Mouse (Mus musculus): ENCODE measurements around the gene Ercc1. TPM values are rescaled to one million over a fixed set of nuclear protein-coding genes. Genes with fewer than 3 reads are reported as not detected.

Gene Ercc1
- polyA plus RNA-seq (2016; fragmentation: Nextera tagmentation; extraction: Ambion mirVana): 89.7 and 100 TPM in 2 replicates

DNA sequence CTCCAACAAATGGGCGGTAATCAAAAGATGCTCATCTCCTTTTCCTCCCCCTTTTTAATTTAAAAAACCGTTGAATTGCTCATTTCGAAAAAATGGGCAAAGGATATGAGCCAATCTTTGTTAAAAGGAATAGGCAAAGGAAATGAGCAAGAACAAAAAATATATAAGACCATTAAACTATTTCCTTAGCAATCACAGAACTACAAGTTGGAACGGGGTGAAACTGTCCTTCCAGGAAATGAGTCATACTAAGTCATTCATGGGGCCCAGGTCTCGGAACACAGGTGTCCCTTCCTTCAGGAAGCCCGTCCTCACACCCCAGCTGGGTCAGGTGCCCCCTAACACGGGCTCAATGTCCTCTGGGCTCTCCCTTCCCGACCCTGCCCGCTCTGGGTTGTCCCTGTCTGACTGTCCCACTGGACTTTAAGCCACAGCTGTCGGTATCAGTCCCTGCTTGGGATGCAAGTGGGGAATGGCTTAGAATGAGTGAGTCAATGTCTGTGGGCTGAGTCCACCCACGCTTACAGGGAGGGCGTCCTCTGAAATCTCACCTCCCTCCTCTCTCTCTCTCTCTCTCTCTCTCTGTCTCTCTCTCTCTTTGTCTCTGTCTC is at the start of gene Ercc1:
Gene Ercc1, plus strand, starts transcription at position 542 of the 611 bp plus-strand sequence.
- Histone ChIP-seq H3K27me3 (peaks cover 20% of the 10 kb centered on the region), H3K4me3 (replicated peaks) (peak within 1 kb of the TSS; percentile 63), H3K9me3 (no peaks in the 10 kb centered on the region), H3K9ac (peak within 1 kb of the TSS; percentile 71), H3K27ac (peak within 1 kb of the TSS; percentile 83), H3K4me1 (peaks cover 32% of the 10 kb centered on the region), H3K36me3 (replicated peaks) (peaks cover 14% of the 10 kb centered on the region), H3K4me2 (peak within 1 kb of the TSS; percentile 72)
- peak; percentile 0; the same call in 1 of the 2 replicates for ATAC-seq (ENCODE audit: low FRiP score)
- WGBS: 29% methylated on average over 12 of the region's 12 CpGs

DNA sequence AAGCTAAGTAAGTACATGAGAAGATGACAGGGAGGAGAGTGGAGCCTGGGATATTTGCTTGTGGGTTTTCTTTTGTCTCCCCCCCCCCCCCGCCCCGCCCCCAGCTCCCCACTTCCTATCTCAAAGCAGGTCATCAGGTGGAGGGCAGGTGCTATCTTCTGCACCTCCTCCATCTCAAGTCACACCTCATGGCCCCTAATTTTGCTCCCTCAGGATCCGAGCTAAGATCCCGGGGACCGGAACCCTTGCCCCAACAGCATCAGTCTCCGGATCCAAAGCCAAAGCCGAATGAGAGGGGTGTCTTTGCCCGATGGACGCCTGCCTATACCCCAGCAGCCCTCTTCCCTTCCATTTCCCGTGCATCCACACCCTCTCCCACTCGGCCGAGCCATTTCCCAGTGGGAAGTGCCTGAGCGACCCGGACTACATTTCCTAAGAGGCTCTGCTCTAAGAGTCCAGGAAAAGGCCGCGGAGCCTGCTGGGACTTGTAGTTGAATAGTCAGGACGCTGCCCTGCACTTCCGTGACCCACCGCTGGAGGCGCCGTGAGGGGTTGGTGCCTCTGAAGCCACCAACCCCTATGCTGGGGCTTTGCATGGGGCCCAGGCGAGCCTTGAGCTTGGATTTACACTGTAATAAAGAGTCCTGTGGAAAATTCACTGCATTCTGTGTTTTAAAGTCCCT is 48.9 kb upstream of the Ercc1 start:
- no peaks in the 10 kb centered on the region for H3K9me3 ChIP-seq
- H3K27ac ChIP-seq: 0 out of 2 replicates have a peak overlapping the region, but pooled peaks have one; percentile 31
- peaks cover 16% of the 10 kb centered on the region for H3K4me1 ChIP-seq
- WGBS: 12% methylated on average over 22 of the region's 22 CpGs
- H3K27me3 ChIP-seq: no peaks in the 10 kb centered on the region
- H3K9ac ChIP-seq: 0 out of 2 replicates have a peak overlapping the region, but pooled peaks have one; percentile 9
- H3K4me2 ChIP-seq: peak overlapping the region; percentile 44
- peak; percentile 80 for ATAC-seq (ENCODE audit: low FRiP score)
- peak overlapping the region; percentile 16; the same call in 1 of the 2 replicates for H3K4me3 ChIP-seq (replicated peaks)
- peaks cover 19% of the 10 kb centered on the region for H3K36me3 ChIP-seq (replicated peaks)

DNA sequence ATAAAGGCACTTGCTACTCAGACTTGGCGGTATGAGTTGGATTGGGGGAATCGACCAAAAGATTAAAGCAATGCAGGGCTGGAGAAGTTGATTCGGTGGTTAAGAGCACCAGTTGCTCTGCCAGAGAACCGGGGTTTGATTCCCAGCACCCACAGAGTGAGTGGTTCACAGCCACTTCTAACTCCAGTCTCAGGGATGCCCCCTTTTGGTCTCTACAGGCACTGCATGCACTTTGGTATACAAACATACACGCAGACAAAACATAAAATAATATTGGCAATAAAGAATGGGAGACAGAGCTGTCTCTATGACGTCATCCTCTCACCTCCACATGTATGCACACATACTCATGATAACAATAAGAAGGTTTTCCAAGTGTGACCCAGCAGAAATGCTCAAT is 47.5 kb upstream of the Ercc1 start:
- no peak overlapping the region for H3K4me3 ChIP-seq (replicated peaks)
- no peaks in the 10 kb centered on the region for H3K9me3 ChIP-seq
- H3K9ac ChIP-seq: no peak overlapping the region
- H3K4me2 ChIP-seq: no peak overlapping the region
- peaks cover 19% of the 10 kb centered on the region for H3K36me3 ChIP-seq (replicated peaks)
- H3K27me3 ChIP-seq: peaks cover 7% of the 10 kb centered on the region
- WGBS: 90% methylated on average over 6 of the region's 6 CpGs
- ATAC-seq (ENCODE audit: low FRiP score): no peak
- no peak overlapping the region for H3K27ac ChIP-seq
- H3K4me1 ChIP-seq: peaks cover 13% of the 10 kb centered on the region

DNA sequence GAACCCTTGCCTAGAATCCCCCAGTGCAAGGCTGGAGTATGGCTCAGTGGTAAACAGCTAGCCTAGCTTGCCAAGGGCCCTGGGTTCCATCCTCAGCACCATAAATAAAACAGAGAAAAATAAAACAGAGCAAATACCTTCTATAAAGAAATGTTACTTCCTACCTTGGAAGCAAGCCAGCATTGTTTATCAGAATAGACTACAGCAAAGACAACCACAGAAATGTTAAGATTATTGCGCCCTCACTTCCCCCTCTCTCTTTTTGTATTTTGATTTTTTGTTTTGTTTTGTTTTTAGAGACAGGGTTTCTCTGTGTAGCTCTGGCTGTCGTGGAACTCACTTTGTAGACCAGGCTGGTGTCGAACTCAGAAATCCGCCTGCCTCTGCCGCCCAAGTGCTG is 46.8 kb upstream of the Ercc1 start:
- 94% methylated on average over 5 of the region's 5 CpGs for WGBS
- H3K27me3 ChIP-seq: peaks cover 14% of the 10 kb centered on the region
- peaks cover 15% of the 10 kb centered on the region for H3K4me1 ChIP-seq
- H3K4me2 ChIP-seq: no peak overlapping the region
- ATAC-seq (ENCODE audit: low FRiP score): no peak
- H3K9ac ChIP-seq: no peak overlapping the region
- no peak overlapping the region for H3K27ac ChIP-seq
- no peak overlapping the region for H3K4me3 ChIP-seq (replicated peaks)
- H3K36me3 ChIP-seq (replicated peaks): peaks cover 19% of the 10 kb centered on the region
- no peaks in the 10 kb centered on the region for H3K9me3 ChIP-seq

DNA sequence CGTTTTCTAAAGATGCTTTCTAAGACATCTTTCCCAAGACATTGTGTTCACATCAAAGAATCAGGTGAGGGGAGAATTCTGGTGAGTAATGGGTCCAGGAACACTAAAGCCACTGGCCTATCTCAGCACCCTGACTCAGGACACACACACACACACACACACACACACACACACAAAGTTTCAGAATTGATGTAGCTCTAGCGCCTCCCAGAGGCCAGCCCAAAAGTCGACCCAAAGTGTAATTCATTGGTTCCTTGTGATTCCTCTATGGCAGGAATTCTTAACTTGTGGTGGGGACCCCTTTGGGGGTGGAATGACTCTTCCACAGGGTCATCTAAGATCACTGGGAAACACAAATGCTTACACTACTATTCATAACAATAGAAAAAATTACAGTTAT is 45.4 kb upstream of the Ercc1 start:
- Histone ChIP-seq H3K4me3 (replicated peaks) (no peak overlapping the region), H3K27me3 (peaks cover 28% of the 10 kb centered on the region), H3K4me1 (peaks cover 23% of the 10 kb centered on the region), H3K27ac (no peak overlapping the region), H3K9ac (no peak overlapping the region), H3K9me3 (no peaks in the 10 kb centered on the region), H3K4me2 (no peak overlapping the region), H3K36me3 (replicated peaks) (peaks cover 9% of the 10 kb centered on the region; the same call in 1 of the 2 replicates)
- no peak for ATAC-seq (ENCODE audit: low FRiP score)
- 21% methylated on average over 3 of the region's 3 CpGs for WGBS

- Histone ChIP-seq H3K4me2 (peak overlapping the region; percentile 59), H3K4me1 (peaks cover 32% of the 10 kb centered on the region), H3K27ac (no peak overlapping the region), H3K27me3 (peaks cover 44% of the 10 kb centered on the region), H3K4me3 (replicated peaks) (peak overlapping the region; percentile 42), H3K9ac (peak overlapping the region; percentile 42), H3K36me3 (replicated peaks) (no peaks in the 10 kb centered on the region), H3K9me3 (no peaks in the 10 kb centered on the region)
- under 1% methylated on average over 29 of the region's 29 CpGs for WGBS
- ATAC-seq (ENCODE audit: low FRiP score): peak; percentile 85
These were observed 43.8 kb upstream of the Ercc1 start for GRCm38 (mm10) chr7:19300501-19301421.

GRCm38 (mm10) chr7:19301461-19302263 is 42.9 kb upstream of the Ercc1 start:
- H3K36me3 ChIP-seq (replicated peaks): no peaks in the 10 kb centered on the region
- peak overlapping the region; percentile 42 for H3K4me3 ChIP-seq (replicated peaks)
- H3K9ac ChIP-seq: peak overlapping the region; percentile 29; the same call in 1 of the 2 replicates
- peaks cover 53% of the 10 kb centered on the region for H3K27me3 ChIP-seq
- 7% methylated on average over 16 of the region's 16 CpGs for WGBS
- H3K4me1 ChIP-seq: peaks cover 32% of the 10 kb centered on the region
- H3K9me3 ChIP-seq: no peaks in the 10 kb centered on the region
- H3K27ac ChIP-seq: no peak overlapping the region
- H3K4me2 ChIP-seq: peak overlapping the region; percentile 59
- no peak for ATAC-seq (ENCODE audit: low FRiP score)

- Histone ChIP-seq H3K36me3 (replicated peaks) (no peaks in the 10 kb centered on the region), H3K4me2 (peak overlapping the region; percentile 59), H3K4me3 (replicated peaks) (peak overlapping the region; percentile 42; the same call in 1 of the 2 replicates), H3K9me3 (no peaks in the 10 kb centered on the region), H3K27me3 (peaks cover 61% of the 10 kb centered on the region), H3K9ac (no peak overlapping the region), H3K27ac (no peak overlapping the region), H3K4me1 (peaks cover 32% of the 10 kb centered on the region)
- no peak for ATAC-seq (ENCODE audit: low FRiP score)
- WGBS: 51% methylated on average over 13 of the region's 13 CpGs
These were observed 42.1 kb upstream of the Ercc1 start for GRCm38 (mm10) chr7:19302264-19303045.

DNA sequence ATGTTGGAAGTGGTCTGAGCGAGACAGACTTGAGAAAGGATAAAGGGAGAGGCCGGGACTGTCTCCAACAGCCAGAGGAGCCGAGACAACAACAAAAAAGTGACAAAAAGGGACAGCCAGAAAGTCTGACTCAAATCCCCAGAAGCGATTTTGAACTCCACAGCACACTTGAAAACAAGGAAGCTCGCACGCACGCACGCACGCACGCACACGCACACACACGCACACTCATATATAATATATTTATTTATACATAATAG is 41.6 kb upstream of the Ercc1 start:
- 77% methylated on average over 12 of the region's 12 CpGs for WGBS
- no peaks in the 10 kb centered on the region for H3K36me3 ChIP-seq (replicated peaks)

GRCm38 (mm10) chr7:19303770-19304169 is 40.8 kb upstream of the Ercc1 start:
- Histone ChIP-seq H3K4me1 (peaks cover 40% of the 10 kb centered on the region), H3K4me3 (replicated peaks) (0 out of 2 replicates have a peak overlapping the region, but pooled peaks have one; percentile 11), H3K36me3 (replicated peaks) (no peaks in the 10 kb centered on the region), H3K9ac (peak overlapping the region; percentile 30), H3K27me3 (peaks cover 66% of the 10 kb centered on the region), H3K4me2 (peak overlapping the region; percentile 53), H3K9me3 (no peaks in the 10 kb centered on the region), H3K27ac (no peak overlapping the region)
- ATAC-seq (ENCODE audit: low FRiP score): no peak
- WGBS: 1% methylated on average over 16 of the region's 16 CpGs

More for the DNA sequence above, 41.6 kb upstream of the Ercc1 start:
- no peak overlapping the region for H3K4me3 ChIP-seq (replicated peaks)
- no peak for ATAC-seq (ENCODE audit: low FRiP score)
- no peak overlapping the region for H3K27ac ChIP-seq
- no peak overlapping the region for H3K4me2 ChIP-seq
- H3K9ac ChIP-seq: no peak overlapping the region
- peaks cover 37% of the 10 kb centered on the region for H3K4me1 ChIP-seq
- H3K27me3 ChIP-seq: peaks cover 66% of the 10 kb centered on the region
- no peaks in the 10 kb centered on the region for H3K9me3 ChIP-seq
